Mouse (Mus musculus) ES-CJ7 (cell line): ENCODE measurements around the gene Hsp90aa1.
A peak's percentile ranks its signal among the peaks of the same experiment; 100 is the strongest.
"Not testable (repeated sequence)": the region's sequence is repeated elsewhere in the genome, so short reads cannot be mapped to it uniquely, and the experiment has no call there.

Experiments used
- DNase-seq: peaks from one replicate; pipeline ENCODE4 v3.0.0; 2011; ENCODE audit warnings: low read depth, low spot score

Gene Hsp90aa1

DNA sequence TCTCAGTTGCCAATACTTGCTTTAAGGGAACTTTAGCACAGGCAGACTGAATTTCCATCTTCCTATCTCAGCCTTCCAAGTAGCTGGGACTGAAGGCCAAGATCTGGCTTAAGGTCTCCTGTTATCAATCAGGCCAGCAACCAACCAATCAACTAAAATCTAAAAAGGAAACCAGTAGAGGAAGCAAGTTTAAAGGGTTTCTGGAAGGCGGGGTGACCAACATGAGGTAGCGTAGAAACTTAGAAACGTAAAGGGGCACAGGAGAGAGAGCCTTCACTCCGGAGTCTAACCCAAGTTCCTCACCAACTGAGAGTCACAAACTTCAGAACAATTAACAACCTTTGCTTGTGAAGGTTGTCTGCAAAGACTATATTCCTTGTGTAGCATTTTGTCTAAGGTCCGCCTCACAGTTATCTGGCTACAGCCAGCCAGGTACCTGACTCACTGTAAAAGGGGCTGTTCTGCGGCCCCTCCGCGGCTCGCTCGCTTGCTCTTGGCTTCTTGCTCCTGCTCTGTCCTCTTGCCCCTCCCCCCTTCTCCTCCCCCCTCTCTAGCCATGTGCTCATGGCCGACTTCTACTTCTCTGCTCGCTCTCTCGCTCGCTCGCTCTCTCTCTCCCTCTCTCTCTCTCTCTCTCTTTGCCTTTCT is 3.9 kb downstream of the Hsp90aa1 start:
- DNase-seq, result peak; percentile 76

DNA sequence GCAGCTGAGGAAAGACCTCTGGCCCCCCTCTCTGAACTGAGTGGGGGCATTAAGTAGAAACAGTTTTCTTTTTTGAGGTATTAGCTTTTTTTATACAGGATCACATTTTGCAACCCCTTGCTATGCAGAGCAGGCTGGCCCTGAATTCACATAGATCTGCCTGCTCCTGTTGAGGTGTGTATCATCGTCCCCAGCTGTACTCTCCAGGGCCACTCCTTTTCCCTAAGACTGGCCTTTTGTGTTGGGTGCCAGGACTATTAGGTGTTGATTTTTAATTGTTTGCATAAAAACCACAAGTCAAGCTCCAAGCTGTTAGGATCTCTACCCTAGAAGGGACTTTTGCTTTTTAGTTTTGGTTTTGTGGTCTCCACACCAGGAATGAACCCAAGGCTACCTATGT is 4.4 kb downstream of the Hsp90aa1 start:
- peak; percentile 50 for DNase-seq

DNA sequence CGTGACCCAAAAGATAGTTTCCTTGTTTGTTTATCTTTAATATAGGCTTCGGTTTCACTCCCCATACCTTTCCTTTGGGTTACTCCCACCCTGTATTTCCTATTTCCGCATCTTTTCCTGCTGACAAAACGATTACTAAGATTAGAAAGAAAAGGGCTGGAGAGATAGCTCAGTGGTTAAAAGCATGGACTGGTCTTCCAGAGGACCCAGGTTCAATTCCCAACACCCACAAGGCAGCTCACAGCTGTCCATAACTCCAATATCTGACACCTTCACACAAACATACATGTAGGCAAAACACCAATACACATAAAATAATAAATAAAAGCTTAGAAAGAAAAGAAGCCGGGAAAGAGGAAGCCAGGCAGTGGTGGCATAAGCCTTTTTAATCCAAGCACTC is 5.1 kb downstream of the Hsp90aa1 start:
- no peak for DNase-seq

DNA sequence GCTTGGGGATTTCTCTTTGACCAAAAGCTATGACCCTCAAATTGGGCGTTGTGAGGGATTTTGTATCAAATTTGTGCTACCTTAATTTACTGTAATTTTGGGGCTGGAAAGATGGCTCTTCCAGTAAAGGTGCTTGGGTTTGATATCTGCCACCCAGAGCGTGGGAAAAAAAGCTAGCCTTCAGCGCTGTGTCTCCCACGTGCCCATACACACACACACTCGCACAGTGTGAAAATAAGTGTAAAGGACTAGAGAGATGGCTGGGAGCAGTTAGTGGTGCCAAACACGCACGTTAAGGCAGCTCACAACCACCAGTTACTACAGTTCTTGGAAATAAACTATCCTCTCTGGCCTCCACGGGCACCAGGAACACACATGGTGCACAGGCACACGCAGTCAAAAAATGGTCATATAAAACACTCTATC is 5.5 kb downstream of the Hsp90aa1 start:
- DNase-seq, result no peak

DNA sequence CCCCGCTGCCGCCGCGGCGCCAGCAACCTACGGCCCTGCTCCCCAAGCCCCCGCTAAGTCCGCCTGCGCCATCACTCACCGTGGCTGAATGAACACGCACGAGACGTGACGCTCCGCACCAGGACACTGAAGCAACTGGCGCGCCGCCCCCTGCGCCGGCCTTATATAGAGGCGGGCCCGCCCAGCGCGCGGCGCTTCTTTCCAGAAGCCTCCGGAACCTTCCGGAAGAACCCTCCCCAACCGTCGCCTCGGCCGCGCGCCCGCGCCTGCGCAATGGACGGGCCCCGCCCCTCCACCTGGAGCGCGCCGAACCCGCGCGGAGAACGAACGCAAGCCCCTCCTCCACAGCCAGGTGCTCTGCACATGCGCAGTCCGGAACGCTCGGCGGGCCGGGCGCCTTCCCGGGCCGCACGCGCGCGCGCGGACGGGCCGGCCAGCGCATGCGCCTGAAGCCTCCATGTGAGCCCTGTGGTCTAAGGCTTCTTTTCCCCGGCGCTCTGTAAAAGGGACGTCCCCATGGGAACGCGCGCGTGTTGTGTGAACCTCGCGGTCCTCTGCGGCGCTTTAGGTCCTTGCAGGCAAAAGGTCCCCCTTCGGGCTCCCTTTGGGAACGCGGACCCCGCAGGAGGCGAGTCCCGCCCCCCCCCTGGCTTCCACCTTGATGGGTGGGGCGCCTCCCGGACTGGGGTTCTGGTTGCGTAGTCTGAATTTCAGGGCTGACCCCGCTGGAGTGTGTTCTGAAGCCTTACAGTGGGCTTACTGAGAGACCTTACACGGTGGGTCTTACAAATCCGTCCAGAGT is 6.2 kb downstream of the Hsp90aa1 start:
- peak; percentile 95 for DNase-seq

DNA sequence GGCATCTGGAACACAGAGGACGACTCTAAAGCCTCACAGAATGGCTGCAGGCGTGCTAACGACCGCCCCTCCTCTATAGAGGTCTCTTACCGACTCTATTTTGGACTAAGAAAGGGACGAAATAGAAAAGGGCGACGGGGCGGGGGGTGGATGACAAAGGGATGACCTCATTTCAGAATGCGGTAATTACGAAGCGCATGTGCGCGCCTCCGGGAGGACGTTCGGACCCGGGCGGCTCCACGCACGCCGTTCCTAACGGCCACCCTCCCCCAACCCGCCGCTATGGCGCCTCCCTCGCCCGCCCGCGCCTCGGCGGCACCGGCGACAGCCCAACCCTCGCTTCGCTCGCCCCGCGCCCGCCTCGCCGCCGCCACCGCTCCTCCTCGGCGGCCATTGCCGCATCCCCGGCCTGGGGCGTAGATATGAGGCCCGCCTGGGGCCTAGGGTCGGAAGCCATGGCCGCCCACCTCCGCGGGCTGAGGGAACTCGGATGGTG is 6.8 kb downstream of the Hsp90aa1 start:
- no peak for DNase-seq

DNA sequence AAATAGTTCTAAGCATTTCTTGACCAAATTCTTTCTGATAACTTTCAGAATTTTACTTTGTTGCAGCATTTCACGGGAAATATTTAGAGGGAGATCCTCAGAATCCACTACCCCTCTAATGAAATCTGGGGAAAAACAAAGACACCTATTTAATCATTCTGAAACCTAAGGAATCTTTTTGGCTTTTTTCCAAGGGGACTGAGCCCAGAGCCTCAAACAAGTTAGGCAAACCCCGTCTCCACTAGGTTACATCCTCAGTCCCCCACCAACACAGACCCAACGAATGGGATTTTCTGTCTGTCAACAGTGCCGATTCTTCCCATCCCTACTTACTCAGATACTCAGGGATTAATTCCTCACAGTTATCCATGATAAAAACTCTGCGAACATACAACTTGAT is 9.2 kb downstream of the Hsp90aa1 start:
- not testable (repeated sequence) for DNase-seq

DNA sequence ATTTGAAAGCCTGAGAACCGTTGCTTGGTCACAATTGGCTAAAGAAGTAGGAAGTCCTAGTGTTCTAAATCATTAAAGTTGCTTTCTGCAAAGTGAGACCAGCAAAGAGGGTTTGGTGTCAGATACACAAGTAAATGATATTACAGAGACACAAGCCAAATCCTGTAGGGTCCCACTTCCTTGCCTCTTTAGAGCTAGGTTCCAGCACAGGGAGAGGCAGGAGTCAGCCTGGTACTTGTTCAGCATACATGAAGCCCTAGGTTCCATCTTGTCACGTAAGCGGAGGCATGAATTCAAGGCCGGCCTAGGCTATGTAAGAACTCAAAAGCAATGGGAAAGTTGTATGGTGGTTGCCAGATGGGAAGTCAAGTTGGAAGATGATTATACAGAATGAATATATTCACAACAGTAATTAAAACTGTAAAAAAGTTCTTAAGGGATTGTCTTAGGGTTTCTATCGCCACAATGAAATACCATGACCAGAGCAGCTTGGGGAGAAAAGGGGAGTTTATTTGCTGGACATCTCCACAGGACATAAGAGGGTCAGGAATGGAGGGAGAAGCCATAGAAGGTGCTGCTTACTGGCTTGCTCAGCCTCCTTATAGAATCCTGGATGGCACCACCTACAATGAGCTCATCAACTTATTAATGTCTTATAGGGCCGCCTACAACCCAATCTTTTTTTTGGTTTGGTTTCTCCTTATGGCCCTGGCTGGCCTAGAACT is 12.4 kb downstream of the Hsp90aa1 start:
- no peak for DNase-seq

DNA sequence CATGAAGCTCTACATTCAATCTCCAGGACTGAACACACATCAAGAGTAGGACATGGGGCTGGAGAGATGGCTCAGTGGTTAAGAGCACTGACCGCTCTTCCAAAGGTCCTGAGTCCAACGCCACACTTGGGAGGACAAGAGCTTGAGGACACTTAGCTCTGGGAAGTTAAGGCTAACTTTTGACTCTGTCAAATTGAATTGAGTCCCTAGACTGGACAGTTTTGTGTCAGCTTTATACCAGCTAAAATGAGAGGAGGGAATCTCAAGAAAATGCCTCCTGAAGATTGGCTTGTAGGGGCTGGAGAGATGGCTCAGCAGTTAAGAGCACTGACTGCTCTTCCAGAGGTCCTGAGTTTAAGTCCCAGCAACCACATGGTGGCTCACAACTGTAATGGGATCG is 13.6 kb downstream of the Hsp90aa1 start:
- not testable (repeated sequence) for DNase-seq

DNA sequence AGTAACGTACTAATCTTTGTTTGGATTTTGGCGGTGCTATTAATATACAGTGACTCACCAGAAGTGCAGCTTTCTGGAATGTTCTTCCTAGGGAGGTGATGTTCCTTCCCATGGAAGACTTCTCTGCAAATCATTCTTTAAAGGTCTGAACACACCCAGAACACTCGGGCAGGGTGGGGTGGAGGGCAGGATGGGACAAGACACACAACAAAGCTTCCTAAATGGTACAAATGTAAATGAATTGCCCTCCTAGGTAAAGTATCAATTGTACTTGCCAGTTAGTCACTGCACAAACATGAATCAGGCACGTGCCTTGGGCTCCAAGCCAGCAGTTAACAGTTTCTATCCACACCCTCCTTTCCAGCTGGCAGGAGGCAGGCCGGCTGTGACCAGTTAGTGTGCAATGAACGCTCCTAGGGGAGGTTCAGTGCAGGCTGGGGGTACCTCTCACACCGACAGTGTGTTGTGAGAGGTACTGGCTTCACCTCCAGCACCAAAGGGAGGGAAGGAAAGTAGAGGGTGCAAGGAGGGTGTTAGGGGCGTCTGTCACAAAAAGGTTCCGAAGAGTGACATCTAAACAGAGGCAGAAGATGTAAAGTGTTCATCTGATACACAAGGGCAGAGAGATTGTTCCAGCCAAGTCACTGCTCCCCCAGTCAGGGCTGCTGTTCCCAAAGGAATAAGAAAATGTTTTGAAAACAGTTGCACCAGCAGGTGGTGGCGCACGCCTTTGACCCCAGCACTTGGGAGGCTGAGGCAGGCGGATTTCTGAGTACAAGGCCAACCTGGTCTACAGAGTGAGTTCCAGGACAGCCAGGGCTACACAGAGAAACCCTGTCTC is 14.4 kb downstream of the Hsp90aa1 start:
- DNase-seq, result peak; percentile 84

DNA sequence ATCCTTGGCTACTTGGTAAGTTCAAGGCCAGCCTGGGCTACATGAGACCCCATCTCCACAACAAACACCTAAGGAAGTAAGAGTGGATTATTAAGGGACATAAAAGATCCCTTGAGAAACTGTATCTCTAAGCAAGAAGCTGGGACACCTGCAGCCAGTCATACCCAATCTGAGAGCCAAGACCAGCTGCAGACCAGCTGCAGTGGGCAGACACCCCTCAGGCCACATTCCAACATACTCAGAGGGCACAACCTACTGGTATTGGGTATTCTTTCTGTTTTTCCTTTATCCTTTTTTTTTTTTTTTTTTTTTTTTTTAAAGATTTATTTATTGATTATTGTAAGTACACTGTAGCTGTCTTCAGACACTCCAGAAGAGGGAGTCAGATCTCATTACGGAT is 18.9 kb downstream of the Hsp90aa1 start:
- DNase-seq, result no peak

DNA sequence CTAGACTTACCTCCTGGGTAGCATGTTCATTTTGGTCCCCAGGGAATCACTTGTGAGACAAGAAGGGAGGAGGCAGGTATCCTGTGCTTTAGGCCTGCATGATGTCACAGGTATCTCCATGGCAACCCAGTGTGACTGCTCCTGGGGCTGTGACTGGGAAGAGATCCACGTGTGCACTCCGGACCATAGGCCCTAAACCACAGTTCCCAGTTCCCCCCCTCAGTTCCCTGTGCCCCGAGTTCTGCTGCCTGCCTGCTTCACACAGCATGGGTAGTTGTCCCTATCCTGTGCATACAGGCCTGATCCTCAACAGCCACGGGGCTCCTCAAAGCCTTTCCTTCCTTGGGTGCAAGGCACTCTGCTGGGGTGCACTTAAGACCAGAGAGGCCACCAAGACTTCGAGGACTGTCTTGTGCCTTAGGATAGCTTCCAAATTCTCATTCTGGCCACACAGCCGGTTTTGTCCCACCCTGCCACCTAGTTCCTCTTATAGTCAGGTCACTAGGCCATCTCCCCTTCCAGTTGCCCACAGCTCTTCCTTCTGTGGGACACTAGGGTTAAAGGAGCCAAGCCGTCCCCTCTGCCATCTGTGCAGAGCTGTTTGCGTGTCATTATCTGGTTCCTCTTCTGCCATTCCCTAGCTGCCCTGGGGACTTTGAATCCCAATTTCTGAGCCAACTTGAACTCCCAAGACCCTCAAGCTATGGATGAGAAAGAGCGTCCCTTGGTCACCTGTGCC is 19.8 kb downstream of the Hsp90aa1 start, which contains the start of gene 1700001K19Rik:
Gene 1700001K19Rik (minus strand): TSS at position 59 of the 739 bp plus-strand sequence.
- no peak for DNase-seq

DNA sequence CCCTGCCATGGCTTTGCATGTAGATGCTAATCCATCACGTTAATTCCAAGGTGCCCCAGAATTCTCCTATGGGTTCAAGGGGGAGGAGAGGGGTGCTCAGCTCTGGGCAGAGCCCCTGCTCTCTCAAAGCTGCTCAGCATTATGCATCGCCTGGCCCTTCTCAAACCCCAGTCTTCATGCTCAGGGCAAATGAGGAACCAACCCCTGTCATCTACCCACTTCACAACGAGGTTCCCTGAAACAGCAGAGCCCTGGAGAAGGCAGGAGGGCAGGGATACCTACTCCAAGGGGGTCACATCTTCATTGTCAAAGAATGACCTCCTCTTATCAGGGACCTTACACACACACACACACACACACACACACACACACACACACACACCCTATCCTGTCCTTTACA is 20.6 kb downstream of the Hsp90aa1 start:
- no peak for DNase-seq

DNA sequence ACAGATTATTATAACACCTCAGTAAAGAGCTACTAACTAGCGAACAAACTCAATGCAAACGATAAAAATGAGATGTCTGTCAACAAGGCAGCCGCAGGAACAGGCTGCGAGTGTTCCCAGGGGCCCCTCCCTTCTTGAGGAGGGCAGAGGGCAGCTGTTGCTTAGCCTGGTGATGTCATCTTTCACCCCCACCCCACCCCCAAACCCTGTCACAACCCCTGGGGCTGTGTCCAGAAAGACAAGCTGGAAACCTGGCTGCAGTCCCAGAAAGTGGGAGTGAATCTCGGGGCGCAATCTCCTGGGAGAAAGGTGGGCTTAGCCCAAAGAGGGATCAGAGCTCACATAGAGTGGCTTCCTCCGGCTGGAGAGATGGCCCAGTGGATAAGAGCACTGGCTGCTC is 21.3 kb downstream of the Hsp90aa1 start:
- DNase-seq, result no peak

DNA sequence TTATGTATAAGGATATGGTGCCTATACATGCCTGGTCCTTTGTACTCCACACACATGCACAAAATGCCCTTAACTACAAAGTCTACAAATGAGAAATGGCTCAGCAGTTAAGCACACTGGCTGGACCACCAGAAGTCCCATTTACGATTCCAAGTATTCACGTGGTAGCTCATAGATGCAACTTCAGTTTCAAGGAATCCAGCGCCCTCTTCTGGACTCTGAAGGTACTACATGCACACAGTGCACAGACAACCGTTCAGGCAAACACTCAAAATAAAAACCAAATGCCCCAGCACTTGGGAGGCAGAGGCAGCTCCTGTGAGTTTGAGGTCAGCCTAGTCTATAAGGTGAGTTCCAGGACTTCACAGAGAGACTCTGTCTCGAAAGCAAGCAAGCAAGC is 28.3 kb downstream of the Hsp90aa1 start:
- peak; percentile 90 for DNase-seq

DNA sequence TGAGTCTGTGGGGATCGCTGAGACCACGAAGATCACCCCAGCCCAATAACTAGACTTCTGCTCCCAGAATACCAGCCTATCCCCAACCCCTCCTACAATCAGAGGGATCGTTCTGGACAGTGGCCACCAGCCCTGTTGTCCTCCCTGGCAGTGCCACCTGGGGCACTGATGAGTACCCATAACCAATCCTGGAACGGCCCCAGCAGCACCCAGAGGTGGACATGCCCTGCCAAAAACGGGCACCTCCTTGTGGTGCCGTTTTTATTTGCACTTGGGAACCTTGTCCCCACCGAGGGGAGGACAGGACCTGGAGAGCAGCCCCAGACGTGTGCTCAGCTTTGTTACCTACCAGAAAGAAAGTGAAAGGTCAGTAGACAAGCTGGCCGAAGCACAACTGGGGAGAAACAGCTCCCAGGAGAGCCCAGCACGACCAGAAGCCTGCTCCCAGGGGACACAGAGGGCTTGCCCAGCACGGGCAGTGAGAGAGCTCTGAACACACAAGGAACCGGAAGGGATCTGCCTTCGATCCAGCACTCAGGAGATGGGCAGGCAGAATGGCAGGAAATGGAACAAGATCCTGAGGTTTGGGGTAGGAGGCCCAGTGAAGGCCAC is 35.0 kb downstream of the Hsp90aa1 start:
- no peak for DNase-seq

DNA sequence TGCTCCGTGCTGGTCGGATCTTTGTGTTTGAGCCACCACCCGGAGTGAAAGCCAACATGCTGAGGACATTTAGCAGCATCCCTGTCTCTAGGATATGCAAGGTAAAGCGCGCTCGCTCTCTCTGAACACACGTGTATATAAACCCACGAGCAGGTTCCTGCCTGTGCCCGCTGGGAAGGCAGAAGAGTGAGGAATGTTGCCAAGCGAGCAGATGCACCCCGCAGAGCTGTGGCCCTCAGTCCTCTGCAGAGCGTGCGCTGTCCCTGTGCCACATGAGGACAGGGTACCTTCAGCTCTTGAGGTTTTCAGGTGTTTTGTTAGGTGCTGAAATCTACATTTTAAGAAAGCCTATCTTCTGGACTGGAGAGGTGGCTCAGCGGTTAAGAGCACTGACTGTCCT is 40.8 kb downstream of the Hsp90aa1 start:
- DNase-seq, result no peak

DNA sequence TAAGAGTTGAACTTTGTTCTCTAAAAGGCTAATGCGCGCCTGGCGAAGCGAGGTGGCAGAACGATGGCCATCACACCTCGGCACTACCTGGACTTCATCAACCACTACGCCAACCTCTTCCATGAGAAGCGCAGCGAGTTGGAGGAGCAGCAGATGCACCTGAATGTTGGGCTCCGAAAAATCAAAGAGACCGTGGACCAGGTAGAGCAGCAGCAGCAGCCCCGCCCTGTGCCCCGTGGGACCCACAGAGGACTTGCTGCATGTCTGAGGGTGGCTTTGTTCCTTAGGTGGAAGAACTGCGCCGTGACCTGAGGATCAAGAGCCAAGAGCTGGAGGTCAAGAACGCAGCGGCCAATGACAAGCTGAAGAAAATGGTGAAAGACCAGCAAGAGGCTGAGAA is 51.1 kb downstream of the Hsp90aa1 start:
- no peak for DNase-seq

DNA sequence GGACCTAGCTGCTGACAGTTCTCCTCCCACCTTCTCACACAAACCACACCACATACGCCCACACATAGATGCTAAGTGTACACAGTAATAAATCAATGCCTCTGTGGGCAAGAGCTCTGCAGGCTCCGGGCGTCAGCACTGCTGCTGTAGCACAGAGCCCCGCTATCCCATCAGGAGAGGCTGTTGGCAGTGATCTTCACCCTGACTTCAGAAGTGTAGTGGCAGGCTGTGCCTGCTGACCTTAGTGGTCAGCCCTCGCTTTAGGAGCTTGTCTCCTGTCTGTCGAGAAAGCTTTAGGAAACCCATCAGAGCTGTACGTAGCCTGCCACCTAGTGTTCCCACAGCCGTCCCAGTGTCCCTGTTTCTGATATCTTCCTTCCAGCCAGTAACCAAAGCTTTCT is 52.3 kb downstream of the Hsp90aa1 start:
- no peak for DNase-seq
